Mouse (Mus musculus) megakaryocyte, embryonic 14.5 days (primary cell): ENCODE measurements around the gene Ciz1.

Experiments used
- FLI1 ChIP-seq: IDR thresholded peaks from 2 replicates; pipeline ENCODE4 v1.6.1; 2012; ENCODE audit warnings: low read length, inconsistent platforms, mixed read lengths
- GATA1 ChIP-seq: IDR thresholded peaks from 3 replicates; pipeline ENCODE4 v1.6.1; 2012; ENCODE audit warnings: mixed read lengths, low read length, inconsistent platforms, borderline replicate concordance

- TF ChIP-seq GATA1 (no peak), FLI1 (no peak)
Observed at GRCm38 (mm10) chr2:32344598-32345321, 7.4 kb upstream of the Ciz1 start.
